Mouse (Mus musculus): ENCODE measurements around the gene Prlhr.

Prlhr gene

GRCm38 (mm10) chr19:60437566-60438241 lies 30.4 kb downstream of the Prlhr start:
- no peak for ATAC-seq (ENCODE audit: insufficient number of reproducible peaks, low FRiP score, low TSS enrichment)

GRCm38 (mm10) chr19:60432347-60433129 lies 35.6 kb downstream of the Prlhr start:
- no peak for ATAC-seq (ENCODE audit: insufficient number of reproducible peaks, low FRiP score, low TSS enrichment)

- no peak for ATAC-seq (ENCODE audit: insufficient number of reproducible peaks, low FRiP score, low TSS enrichment)
These were observed 50.5 kb downstream of the Prlhr start for GRCm38 (mm10) chr19:60417611-60418010.

All from cerebellum, adult (tissue).